Mouse (Mus musculus) 3T3-L1 (cell line): ENCODE measurements at regions not wholly inside any gene's neighbourhood (a gene's known extent, or its start where the extent isn't known, plus 50 kb on each side); places are given as distances from the start of the nearest gene placed in this dataset.

Source experiments
- DNase-seq: peaks from one replicate; pipeline ENCODE4 v3.0.0-alpha.2; 2015; ENCODE audit warnings: low read depth, low spot score

DNA sequence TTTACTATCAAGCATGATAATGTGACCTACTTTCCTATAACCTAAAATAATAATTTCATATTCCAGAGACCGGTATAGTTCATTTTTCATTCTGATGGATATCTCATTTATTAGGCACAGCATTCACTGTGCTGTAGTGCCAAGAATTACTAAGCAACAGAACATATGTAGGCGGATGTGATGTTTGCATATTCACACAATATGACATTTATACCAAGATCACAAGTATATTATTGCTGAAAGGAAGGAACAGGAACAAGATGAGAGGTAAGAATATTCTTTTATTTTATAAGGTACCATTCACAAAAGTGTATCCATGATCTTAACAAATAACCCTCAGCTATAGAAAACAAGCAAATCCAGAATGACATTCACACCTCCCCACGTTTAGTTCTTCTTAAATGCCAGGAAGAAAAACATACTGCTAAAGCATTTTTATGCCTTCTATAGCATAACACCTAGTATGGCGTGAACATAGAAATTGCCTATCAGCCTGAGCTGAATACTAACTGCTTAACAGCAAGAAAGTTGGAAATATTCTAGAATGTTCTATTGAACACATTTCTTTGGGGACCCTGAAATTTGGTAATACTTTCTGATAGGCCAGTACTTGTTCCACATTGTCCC, 1062.8 kb upstream of the Acvr2a start:
- no peak for DNase-seq

DNA sequence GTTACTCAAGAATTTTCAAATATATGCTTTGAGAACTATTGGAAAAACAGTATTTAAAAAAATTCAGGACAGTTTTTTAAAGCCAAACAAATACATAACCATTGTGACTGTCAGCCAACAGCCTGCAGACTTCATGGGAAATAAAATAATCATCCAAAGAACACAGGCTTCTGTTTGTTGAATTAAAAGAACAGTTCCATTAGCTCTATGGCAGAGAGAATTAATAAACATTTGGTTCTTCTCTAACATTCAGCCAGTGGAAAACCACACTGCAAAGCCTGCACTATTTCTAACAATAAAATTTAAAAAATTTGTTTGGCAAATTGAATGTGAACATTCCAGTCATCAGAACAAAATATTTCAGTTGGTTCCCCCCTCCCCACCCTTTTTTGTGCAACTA, 1058.2 kb upstream of the Acvr2a start:
- DNase-seq: no peak

DNA sequence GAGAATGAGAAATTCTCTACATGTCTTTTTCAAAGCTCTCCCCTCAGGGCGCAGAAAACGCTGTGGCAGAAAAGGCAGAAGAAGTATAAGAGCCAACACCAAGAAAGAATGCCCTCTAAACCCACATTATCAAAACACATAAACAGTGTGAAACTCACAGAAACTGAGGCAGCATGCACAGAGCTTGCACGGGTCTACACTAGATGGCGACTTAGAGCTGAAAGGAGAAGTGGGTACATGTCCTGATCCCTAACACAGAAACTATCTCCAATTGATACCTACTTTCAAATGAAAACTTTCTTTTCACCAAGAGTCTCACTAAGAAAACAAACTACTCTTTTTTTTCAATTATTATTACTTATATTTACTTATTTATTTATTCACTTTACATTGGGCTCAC, 1057.7 kb upstream of the Acvr2a start:
- no peak for DNase-seq

DNA sequence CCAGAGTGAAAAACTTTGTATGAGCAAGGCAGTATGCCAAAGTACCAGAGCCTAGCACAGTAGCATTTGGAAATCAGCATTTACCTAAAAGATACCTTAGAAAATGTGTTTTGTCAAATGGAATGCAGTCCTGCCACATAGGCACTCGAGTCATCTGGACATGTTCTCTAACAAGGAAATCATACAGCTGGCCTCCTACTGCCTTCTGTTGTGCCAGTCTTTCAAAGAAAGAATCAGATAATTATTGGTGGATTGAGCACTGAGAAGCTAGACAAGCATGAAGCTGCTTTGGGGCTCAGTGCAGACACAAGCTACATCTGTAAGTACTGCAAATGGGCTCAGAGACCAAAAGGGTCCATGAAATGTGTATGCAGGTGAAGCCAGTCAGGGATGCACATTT, 1038.1 kb upstream of the Acvr2a start:
- no peak for DNase-seq

DNA sequence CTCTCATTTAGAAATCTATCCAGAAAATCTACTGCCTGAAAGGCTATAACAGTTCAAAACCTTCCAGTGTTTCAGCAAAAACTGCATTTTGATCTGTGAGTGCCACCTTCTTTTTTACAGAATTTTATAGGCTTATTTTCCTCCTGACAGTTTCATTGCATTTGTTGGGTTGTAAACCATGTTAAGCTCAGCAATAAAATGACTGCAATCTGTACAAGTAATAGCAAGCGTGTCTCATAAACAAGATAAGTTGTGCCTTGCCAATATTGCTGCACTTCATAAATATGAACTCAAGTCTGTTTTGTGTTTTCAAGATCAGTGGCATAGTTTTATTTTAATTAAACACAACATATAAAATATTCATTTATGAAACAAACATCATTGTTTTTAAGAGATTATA, 1036.9 kb upstream of the Acvr2a start:
- DNase-seq: no peak

DNA sequence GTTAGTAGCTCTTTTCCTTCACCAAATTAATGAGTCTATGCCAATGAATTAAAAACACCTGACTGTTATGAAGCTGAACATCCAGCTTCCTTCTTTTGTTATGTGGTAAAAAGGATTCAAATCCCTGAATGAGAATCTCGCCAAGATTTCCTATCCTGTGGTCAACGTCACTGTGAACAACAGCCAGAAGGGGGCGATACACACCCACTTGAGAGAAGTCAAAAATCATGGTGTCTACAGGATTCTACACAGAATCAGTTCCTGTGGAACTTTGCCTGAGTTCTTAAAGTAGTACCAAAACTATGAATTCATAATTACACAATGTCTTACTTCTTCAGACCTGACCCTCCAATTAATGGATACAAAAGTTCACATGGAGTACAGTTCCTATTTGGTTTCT, 1028.1 kb upstream of the Acvr2a start:
- peak; percentile 71 for DNase-seq

DNA sequence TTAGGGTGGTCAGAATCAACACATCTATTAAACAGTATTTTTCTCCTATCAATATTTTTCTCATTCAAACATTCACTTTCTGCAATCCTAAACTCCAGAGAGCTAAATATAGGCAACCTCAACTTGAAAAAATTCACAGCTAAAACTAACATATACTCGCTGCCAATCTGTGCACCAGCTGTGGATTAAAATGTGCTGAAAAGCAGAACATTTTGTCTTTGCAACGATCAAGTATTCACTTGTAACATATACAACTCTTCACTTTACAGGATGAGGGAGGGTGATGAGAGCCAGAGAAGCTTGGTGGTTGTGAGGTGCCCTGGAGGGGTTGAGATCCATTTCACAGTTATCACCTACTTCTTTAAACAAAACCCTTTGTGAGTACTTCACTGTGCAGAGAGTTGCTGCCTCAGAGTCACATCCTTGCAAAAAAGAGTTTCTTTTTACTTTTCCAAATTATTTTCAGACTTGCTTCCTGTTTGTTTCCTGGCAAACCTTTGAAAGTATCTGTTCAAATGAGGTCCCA, 991.1 kb upstream of the Acvr2a start:
- DNase-seq: no peak

DNA sequence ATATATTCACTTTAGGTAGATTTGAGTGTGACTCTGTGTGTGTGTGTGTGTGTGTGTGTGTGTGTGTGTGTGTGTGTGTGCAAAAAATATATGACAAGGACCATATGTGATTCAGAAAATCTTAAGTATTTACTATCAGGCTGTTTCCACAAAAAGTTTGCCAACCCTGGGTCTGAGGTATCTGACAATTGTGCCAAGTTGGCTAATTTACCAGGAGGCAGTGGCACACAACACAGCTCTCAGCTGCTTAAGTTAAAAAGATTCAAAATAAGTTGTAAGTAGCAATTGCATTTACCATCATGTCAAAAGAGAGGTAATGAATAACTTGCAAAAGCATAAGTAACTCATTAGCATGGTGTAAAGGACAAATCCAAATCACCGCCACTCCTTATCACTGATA, 981.4 kb upstream of the Acvr2a start:
- no peak for DNase-seq

DNA sequence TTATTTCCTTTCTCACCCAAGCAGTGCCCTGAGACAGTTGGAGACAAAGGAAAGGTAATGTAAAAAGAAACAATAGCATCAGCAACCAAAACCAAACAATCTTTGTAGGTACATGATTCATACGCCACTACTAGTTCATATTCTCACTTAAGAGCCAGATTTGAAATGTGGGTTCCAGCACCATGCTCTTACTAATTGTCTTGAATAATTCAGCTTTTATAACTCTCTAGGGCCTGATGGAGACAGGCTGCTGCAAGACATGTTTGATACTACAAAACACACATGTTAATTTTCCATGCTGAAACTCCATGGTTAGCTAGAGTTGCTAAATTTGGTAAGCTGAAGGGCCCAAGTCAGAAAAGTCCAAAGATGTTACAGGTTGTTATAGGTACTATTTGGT, 980.4 kb upstream of the Acvr2a start:
- DNase-seq: no peak

DNA sequence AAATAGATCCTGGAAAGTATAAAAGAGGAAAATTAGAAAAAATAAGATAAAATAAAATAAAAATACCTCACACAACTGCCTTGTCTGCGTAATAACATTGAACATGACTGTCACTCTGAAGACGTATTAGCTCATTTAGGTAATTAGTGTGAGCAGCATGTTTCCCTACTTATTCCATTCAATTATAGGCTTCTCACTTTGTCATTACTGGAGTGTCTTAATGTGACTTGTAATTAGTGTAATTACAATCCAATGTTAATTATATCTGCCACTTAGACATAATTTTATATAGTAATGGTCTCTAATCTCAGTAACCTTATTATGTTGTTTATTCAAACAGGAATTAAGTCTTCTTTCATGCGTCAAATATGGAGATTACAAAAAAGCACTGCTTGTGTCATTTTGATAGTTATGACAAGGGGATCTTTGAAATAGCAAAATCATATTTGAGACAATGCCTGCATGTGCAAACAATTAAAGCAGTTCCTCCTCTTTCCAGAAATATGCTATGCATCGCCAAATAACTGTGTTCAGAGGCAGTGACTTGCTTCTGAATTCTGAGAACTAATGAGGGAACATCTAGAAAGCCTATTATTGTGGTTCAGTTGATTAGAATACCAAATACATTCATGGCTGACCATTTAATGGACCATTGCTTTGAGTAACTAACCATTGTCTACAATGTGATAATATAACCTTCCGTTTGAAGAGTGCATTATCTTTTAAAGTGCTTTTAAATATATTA, 979.7 kb upstream of the Acvr2a start:
- DNase-seq: no peak

DNA sequence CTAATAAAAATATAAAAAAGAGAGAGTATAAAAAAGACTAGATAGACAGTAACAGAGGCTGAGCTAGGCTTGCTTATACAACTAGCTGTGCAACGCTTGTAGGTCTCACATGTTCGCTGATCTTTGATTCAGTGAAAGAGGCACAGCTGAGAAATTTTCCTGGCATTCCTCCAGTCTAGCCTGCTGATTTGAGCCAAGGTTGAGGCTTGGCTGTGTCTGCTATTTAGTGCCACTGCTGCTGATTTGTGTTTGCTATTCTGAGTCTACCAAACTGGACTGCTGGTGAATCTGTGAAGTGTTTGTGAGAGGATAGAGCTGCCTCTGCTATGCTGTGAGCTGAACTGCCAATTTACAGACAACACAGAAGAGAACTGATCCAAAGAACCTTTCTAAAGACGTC, 956.7 kb upstream of the Acvr2a start:
- peak; percentile 12 for DNase-seq

DNA sequence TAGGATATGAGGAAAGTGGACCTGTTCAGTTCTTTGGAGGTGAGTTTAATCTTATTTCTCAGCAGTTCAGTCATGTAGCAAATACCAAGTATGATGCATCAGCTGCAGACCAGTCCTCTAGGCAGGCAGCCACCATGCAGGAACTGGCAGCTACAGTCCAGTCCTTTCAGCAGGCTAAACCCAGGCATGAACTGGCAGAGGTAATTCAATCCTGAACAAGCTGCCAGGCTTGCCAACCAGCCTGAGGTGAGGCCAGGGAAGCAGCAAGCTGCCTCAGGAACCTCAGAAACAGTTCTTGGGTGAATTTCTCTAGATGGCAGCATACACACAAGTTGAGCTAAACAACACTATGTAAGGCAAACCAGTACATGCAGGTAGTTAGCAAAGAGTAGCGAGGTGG, 951.5 kb upstream of the Acvr2a start:
- no peak for DNase-seq

DNA sequence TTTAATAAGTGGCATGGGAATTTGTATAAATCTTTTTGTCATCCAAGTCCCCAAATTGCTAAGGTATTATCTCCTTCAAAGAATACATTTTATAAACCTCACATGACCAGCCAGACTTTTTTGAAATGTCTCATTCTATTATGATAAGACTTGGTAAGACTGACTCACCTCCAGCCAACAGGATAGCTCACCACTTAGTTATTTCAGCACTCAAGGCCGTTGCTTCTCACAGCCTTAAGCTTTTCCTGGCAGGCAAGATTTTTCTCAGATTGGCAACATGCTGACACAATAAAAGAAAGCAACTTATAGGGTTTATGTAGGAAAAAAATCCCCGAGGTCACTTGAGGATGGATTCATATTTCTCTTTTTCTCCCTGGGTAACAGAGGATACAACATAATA, 935.9 kb upstream of the Acvr2a start:
- peak; percentile 66 for DNase-seq

DNA sequence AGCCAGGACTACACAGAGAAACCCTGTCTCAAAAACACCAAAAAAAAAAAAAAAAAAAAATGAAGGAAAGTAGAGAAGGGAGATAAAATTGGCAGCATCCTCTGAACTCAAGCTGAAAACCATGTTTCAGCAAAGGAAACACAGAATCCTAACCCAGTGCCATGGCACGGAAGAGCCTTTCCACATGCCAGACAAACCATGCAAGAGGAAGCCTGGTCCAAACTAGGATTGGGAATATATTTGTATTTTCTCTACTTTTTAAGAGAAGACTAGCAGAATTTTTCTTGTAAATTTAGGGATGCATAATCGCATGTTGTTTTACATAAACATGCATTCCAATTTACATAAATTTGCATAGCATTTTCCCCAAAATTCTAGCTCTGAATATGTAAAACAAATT, 934.8 kb upstream of the Acvr2a start:
- DNase-seq: no peak

DNA sequence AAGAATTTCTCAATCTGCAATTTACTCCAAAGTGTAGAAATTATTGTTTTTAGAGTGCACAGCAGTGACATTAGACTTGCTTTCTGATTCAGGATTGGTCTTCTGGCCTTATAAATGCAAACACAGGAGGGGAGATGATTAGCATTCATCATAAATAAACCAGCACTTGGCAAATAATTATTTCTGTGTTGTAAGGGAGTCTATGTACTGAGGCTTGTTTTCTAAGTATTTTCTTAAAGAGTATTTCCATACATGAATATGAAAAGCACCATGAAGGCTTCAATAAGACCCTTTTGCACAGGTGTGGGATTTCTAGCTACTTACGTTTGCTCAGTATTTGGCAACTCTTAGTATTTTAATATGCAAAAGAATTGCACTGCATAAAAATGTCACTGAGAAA, 934.1 kb upstream of the Acvr2a start:
- DNase-seq: no peak

DNA sequence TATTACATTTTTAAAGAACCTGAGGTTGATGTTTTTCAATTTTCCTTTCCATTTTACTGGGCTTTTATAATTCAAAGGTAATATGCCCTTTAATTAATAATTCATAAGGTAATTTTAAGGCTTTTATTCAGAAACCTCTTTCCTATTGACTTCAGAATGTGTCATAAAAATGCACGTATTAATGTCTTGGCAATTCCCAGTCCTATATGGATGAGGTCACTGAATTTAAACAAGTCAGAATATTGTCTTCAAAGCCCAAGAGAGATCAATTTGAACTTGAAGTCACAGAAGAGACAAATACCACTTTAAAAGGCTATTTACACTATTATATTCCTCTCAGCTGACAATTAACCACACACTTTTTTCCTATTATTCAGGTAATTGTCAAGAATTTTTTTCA, 925.7 kb upstream of the Acvr2a start:
- DNase-seq: no peak

DNA sequence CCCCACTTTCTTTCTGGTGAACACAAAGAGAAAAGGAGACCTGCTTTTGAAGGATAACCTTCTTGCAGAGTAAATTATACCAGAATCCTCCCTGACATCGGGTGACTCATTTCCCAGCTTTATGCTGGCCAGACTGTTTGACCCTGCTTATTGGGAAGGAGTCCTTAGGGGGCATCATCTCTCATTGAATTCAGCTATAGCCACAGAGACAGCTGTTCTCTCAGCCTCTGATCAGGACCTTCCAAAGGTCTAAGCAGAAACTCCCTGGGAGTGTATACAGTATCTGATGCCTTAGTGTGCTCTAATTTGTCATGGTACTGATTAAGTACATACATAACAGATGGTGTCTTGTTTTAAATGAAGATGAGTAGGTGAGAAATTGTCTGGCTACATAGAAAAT, 922.5 kb upstream of the Acvr2a start:
- DNase-seq: no peak

DNA sequence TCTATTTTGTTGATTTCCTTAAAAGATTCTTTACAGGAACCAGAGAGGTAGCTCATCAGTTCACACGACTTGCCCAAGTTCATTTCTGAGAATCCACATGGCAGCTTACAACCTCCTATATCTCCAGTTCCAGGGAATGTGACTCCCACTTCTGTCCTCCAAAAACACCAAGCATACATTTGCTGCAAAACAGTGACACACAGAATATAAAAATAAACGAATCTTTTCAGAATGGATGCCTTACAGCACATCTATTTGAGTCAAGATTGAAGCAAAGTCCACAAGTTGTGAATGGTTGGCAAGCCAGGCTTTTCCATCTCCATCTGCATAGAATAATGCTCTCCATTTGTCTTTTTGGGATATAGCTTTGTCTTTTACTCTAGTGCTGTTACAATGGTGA, 921.0 kb upstream of the Acvr2a start:
- DNase-seq: no peak

DNA sequence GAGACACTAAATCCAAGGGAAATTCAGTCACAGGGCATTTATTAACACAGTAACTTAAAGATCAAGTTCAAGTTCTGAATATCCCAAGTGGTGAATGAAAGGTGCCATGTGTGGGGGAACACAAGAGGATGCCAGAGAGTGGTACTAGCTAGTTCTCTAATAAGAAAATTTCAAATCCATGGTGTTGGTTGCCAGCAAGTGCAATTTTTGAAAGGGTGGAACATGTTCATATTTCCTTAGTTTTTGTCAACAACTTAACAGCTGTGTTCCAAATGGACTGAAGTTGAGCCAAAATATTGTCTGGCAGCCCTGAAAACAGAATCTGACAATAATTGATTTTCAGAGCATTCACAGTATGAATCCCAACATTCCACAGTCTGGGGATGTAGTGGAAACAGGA, 919.1 kb upstream of the Acvr2a start:
- DNase-seq: no peak

DNA sequence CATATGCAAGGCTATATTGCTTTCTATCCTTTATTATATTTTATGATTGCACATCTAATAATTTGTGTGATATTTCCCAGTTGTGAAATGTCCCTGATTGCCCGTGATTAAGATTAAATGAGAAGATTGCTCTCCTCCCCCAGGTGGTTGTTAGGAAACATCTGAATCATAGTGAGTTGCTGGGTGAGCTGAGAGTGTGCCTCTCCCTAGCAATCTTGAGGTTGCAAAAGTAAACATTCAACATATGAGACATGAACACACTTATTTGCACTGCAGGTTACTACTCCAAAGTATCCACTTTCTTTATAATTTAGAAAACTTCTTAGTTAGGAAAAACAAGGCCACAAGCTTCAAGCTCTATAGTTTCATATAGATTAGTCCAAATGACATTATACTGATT, 899.6 kb upstream of the Acvr2a start:
- DNase-seq: no peak

DNA sequence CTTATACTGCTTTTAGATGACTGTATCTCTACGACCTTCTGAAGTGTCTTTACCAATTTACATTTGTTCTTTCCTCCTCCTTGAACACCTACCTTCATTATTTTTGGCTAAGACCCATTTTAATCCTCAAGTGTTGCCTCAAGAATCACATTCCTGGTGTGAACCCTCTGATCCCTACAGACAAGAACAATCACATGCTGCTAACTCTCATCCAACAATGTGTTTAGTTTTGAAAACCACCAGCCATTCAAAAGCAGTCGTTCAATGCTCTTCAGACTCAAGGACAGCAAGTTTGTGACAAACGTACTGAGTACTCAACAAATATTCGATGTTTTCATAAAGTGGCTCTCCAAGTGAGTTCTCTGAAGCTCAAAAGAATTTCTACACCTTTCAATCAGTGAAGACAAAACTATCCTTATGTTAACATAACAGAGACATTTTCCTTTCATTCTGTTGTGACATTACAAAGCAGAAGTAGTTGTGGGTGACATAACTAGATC, 898.9 kb upstream of the Acvr2a start:
- no peak for DNase-seq

DNA sequence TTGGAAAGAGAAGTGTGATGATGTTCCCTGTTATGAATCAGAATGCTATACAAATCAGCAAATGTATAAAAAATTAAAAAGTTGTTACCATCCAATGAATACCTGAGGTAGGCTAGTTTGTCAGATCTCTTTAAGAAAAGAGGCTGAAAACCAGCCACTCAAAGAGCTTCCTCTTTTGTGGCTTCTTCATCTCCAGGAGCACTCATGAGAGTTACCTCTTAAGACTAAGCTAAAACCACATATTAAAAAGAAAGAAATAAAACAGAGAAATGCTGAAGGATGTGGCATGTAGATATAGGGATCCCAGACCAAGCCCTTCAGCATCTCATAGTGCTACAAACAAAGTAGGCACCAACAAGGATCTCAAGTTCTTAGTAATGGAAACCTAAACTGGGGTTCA, 890.9 kb upstream of the Acvr2a start:
- no peak for DNase-seq

DNA sequence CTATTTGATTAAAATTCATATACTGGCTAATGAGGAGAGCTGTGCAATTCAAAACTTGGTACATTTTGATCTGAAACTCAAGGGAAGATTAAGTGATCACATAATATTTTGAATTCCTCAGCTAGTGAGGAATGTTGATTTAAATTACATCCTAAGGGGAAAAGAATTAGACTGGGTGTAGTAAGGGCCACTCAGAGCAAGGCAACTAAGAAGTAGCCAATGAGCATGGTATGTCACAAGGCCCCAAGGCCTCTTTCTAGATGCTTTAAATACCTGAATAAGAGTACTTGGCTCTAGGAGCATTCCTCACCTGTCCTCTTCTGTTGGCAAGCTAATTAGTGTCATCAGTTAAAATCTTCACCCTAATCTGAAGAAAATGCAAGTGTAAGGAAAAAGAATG, 887.3 kb upstream of the Acvr2a start:
- DNase-seq: no peak
